Mouse (Mus musculus) cerebellum, adult 11 months (tissue): ENCODE measurements around the gene Psmb5.
"Not testable (repeated sequence)": the region's sequence is repeated elsewhere in the genome, so short reads cannot be mapped to it uniquely, and the experiment has no call there.

Experiments
- DNase-seq: peaks from one replicate; pipeline ENCODE4 v3.0.0; 2022

Gene Psmb5

GRCm38 (mm10) chr14:54629797-54630196, 12.0 kb upstream of the Psmb5 start:
- DNase-seq: no peak

- no peak for DNase-seq
Observed at GRCm38 (mm10) chr14:54628103-54628502, 10.3 kb upstream of the Psmb5 start.

- no peak for DNase-seq
Observed at GRCm38 (mm10) chr14:54624976-54625375, 7.2 kb upstream of the Psmb5 start.

- DNase-seq: no peak
Observed at GRCm38 (mm10) chr14:54623334-54623733, 5.5 kb upstream of the Psmb5 start.

GRCm38 (mm10) chr14:54621133-54621532, 3.3 kb upstream of the Psmb5 start, which contains the start of gene Psmb11:
Gene Psmb11 (plus strand): TSS chr14:54621433.
- no peak for DNase-seq

- DNase-seq: no peak
Observed at GRCm38 (mm10) chr14:54617152-54617896, 498 bp downstream of the Psmb5 start.

- no peak for DNase-seq
Observed at GRCm38 (mm10) chr14:54616226-54616825, 1.5 kb downstream of the Psmb5 start.

- DNase-seq: not testable (repeated sequence)
Observed at GRCm38 (mm10) chr14:54614130-54614529, 3.7 kb downstream of the Psmb5 start.

- DNase-seq: no peak
Observed at GRCm38 (mm10) chr14:54610648-54611047, 7.2 kb downstream of the Psmb5 start.

- no peak for DNase-seq
Observed at GRCm38 (mm10) chr14:54609962-54610361, 7.9 kb downstream of the Psmb5 start.

- DNase-seq: no peak
Observed at GRCm38 (mm10) chr14:54609245-54609644, 8.6 kb downstream of the Psmb5 start.

- no peak for DNase-seq
Observed at GRCm38 (mm10) chr14:54607226-54607625, 10.6 kb downstream of the Psmb5 start.

GRCm38 (mm10) chr14:54605752-54606321, 12.0 kb downstream of the Psmb5 start, which contains the start of gene 4931414P19Rik:
Gene 4931414P19Rik (minus strand): TSS chr14:54605993.
- peak; percentile 70 for DNase-seq

GRCm38 (mm10) chr14:54603686-54604085, 14.1 kb downstream of the Psmb5 start:
- peak; percentile 30 for DNase-seq

- peak; percentile 96 for DNase-seq
Observed at GRCm38 (mm10) chr14:54603038-54603654, 14.7 kb downstream of the Psmb5 start.

- DNase-seq: peak; percentile 29
Observed at GRCm38 (mm10) chr14:54602613-54603012, 15.2 kb downstream of the Psmb5 start.

GRCm38 (mm10) chr14:54601601-54602000, 16.2 kb downstream of the Psmb5 start:
- DNase-seq: no peak

GRCm38 (mm10) chr14:54597084-54597483, 20.7 kb downstream of the Psmb5 start:
- no peak for DNase-seq

- DNase-seq: no peak
Observed at GRCm38 (mm10) chr14:54594631-54595414, 23.0 kb downstream of the Psmb5 start.

GRCm38 (mm10) chr14:54594055-54594454, 23.8 kb downstream of the Psmb5 start:
- DNase-seq: no peak

- no peak for DNase-seq
Observed at GRCm38 (mm10) chr14:54592319-54592934, 25.4 kb downstream of the Psmb5 start.

GRCm38 (mm10) chr14:54591056-54591455, 26.8 kb downstream of the Psmb5 start:
- DNase-seq: no peak
